Mouse (Mus musculus) embryo, embryonic 11 days (tissue): ENCODE data around the gene Foxo6.
A peak's percentile ranks its signal among the peaks of the same experiment; 100 is the strongest.

Experiments used
- DNase-seq: peaks from one replicate; pipeline ENCODE4 v3.0.0-alpha.2; 2015

Gene Foxo6

GRCm38 (mm10) chr4:120242783-120243262, 44.3 kb downstream of the Foxo6 start:
- DNase-seq, result peak; percentile 69

- no peak for DNase-seq
These were observed 46.0 kb downstream of the Foxo6 start for GRCm38 (mm10) chr4:120241106-120241505.

- no peak for DNase-seq
These were observed 47.7 kb downstream of the Foxo6 start for GRCm38 (mm10) chr4:120239419-120239818.

GRCm38 (mm10) chr4:120233243-120233642, 53.9 kb downstream of the Foxo6 start:
- DNase-seq, result no peak

- no peak for DNase-seq
These were observed 54.6 kb downstream of the Foxo6 start for GRCm38 (mm10) chr4:120232541-120232940.

GRCm38 (mm10) chr4:120231982-120232381, 55.2 kb downstream of the Foxo6 start:
- peak; percentile 33 for DNase-seq

- peak; percentile 83 for DNase-seq
These were observed 56.9 kb downstream of the Foxo6 start for GRCm38 (mm10) chr4:120230256-120230649.

GRCm38 (mm10) chr4:120229505-120230255, 57.5 kb downstream of the Foxo6 start:
- no peak for DNase-seq

GRCm38 (mm10) chr4:120228613-120229012, 58.5 kb downstream of the Foxo6 start:
- no peak for DNase-seq

GRCm38 (mm10) chr4:120227224-120227623, 59.9 kb downstream of the Foxo6 start:
- no peak for DNase-seq

GRCm38 (mm10) chr4:120226682-120227081, 60.5 kb downstream of the Foxo6 start:
- DNase-seq, result no peak

GRCm38 (mm10) chr4:120225135-120225780, 61.9 kb downstream of the Foxo6 start:
- peak; percentile 75 for DNase-seq

- DNase-seq, result no peak
These were observed 63.3 kb downstream of the Foxo6 start for GRCm38 (mm10) chr4:120223805-120224204.

- no peak for DNase-seq
These were observed 63.9 kb downstream of the Foxo6 start for GRCm38 (mm10) chr4:120223108-120223745.

- no peak for DNase-seq
These were observed 65.4 kb downstream of the Foxo6 start for GRCm38 (mm10) chr4:120221708-120222107.

- no peak for DNase-seq
These were observed 68.3 kb downstream of the Foxo6 start for GRCm38 (mm10) chr4:120218878-120219277.
